Mouse (Mus musculus) lung, embryonic 15.5 days (tissue): ENCODE measurements at regions not wholly inside any gene's neighbourhood (a gene's known extent, or its start where the extent isn't known, plus 50 kb on each side); places are given as distances from the start of the nearest gene placed in this dataset.

ENCODE experiments used
- ATAC-seq: fragments of 200-750 bp; cut with Nextera tagmentation; 2 replicates; pipeline ENCODE4 v1.8.0; 2017; ENCODE audit warnings: moderate number of reproducible peaks, borderline replicate concordance; ENCODE audit not compliant: low FRiP score, low TSS enrichment; ENCODE audit errors: extremely low read depth
- H3K27ac ChIP-seq: fragments of 300-500 bp; sonication (generic); 2 replicates; pipeline ENCODE4 v1.5.1; 2015; ENCODE audit warnings: moderate library complexity, mild to moderate bottlenecking, inconsistent platforms
- H3K27me3 ChIP-seq: fragments of 300-500 bp; sonication (generic); 2 replicates; pipeline ENCODE4 v1.6.1; 2015; ENCODE audit warnings: inconsistent platforms
- H3K36me3 ChIP-seq: fragments of 300-500 bp; sonication (generic); 2 replicates; pipeline ENCODE4 v1.6.1; 2015; ENCODE audit warnings: inconsistent platforms
- H3K4me1 ChIP-seq: fragments of 300-500 bp; sonication (generic); 2 replicates; pipeline ENCODE4 v1.6.1; 2015; ENCODE audit warnings: inconsistent platforms
- H3K4me2 ChIP-seq: fragments of 300-500 bp; sonication (generic); 2 replicates; pipeline ENCODE4 v1.6.1; 2015; ENCODE audit warnings: inconsistent platforms, mild to moderate bottlenecking, moderate library complexity
- H3K4me3 ChIP-seq: fragments of 300-500 bp; sonication (generic); 2 replicates; pipeline ENCODE4 v1.5.1; 2015; ENCODE audit warnings: mild to moderate bottlenecking, inconsistent platforms
- H3K9ac ChIP-seq: fragments of 300-500 bp; sonication (generic); 2 replicates; pipeline ENCODE4 v1.6.1; 2015; ENCODE audit warnings: inconsistent platforms
- H3K9me3 ChIP-seq: fragments of 300-500 bp; sonication (generic); 2 replicates; pipeline ENCODE4 v1.6.1; 2016; ENCODE audit warnings: inconsistent platforms
- WGBS: fragments of 180-500 bp; shearing (Covaris S2); methylation state at CpG from one replicate; pipeline ENCODE4 v1.1.7; 2015; 5-methylcytosine and 5-hydroxymethylcytosine counted together

DNA sequence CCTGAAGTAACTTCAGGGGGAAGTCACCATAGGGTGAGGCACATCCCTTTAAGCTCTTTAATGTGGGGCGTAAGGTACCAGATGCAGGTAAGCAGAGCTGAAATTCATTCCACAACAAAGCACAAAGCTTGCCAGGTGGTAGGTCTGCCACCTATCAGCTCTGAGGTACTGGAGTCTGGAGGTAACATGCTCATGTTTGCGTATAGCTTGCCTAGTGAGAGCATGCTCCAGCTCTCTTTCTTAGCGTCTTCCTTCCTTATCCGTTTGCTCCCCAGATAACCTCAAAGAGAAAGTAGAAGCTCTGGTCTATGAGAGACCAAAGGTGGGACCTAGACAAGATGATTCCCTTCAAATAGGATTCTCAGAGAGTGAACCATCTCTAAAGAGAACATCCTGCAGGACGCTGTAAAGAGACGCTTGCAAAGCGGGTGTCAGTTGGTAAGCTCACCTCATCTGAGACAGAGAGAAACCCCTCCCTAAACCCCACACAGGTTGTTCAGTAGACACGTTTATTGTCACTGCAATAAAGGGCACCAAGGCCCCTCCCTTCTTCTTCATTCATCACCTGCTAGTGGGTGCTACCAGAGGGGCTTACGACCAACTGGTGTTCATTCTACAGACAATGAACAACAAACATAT is 347.4 kb upstream of the 3110018I06Rik start:
- WGBS = 83% methylated on average over 9 of the region's 9 CpGs
- Histone ChIP-seq H3K27me3 (no peaks in the 10 kb centered on the region), H3K4me2 (no peak overlapping the region), H3K4me3 (no peak overlapping the region), H3K4me1 (no peaks in the 10 kb centered on the region), H3K9ac (no peak overlapping the region), H3K27ac (no peak overlapping the region), H3K9me3 (no peaks in the 10 kb centered on the region), H3K36me3 (no peaks in the 10 kb centered on the region)
- ATAC-seq = no peak

DNA sequence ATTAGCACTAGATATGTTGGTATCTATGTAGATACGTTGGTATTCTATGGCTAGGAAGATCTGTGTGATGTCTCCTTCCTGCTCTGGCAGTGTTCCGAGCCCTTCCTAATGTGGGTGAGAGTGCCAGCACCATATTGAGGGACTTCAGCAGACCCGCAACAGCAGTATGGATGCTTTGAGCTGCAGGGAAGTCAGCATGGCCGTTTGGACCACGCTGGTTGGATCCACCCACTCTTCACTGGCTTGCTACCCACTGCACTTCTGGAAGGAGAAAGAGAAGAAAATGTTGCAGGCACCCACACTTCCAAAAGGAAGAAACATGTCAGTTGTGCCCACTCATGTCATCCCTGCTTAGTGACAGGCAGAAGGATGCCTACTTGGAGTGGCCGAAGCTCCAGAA is 346.2 kb upstream of the 3110018I06Rik start:
- no peak overlapping the region for H3K4me2 ChIP-seq
- H3K4me1 ChIP-seq = no peaks in the 10 kb centered on the region
- no peaks in the 10 kb centered on the region for H3K36me3 ChIP-seq
- no peak overlapping the region for H3K9ac ChIP-seq
- WGBS = 81% methylated on average over 6 of the region's 6 CpGs
- no peak for ATAC-seq
- H3K9me3 ChIP-seq = no peaks in the 10 kb centered on the region
- H3K27me3 ChIP-seq = no peaks in the 10 kb centered on the region
- H3K4me3 ChIP-seq = no peak overlapping the region
- H3K27ac ChIP-seq = no peak overlapping the region

DNA sequence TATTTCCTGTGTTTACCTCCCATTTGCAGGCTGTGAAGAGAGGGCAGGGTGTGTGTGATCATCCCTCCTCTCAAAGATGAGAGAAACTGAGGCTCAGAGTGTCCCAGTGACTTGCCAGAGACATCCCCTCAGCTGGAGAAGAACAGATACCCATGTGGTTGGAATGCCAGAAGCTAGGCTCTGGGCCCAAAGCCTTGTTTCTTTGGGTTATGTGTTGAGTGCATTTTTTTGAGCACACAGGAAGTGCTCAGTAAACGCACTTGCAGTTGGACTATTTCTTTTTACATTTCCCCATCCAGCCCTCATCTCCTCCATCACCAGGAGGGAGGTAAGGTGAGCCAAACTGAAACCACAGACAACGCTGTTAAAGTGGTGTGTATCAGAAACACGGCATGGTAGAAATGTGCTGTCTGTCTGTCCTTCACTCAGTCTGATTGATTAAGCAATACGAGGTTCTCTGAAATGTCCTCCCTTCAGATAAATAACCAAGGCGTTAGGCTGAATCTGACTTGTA is 341.8 kb upstream of the 3110018I06Rik start:
- Histone ChIP-seq H3K4me3 (no peak overlapping the region), H3K4me1 (no peaks in the 10 kb centered on the region), H3K9ac (no peak overlapping the region), H3K4me2 (no peak overlapping the region), H3K27ac (no peak overlapping the region), H3K9me3 (no peaks in the 10 kb centered on the region), H3K36me3 (no peaks in the 10 kb centered on the region), H3K27me3 (no peaks in the 10 kb centered on the region)
- WGBS = 37% methylated on average over 5 of the region's 5 CpGs
- ATAC-seq = no peak

DNA sequence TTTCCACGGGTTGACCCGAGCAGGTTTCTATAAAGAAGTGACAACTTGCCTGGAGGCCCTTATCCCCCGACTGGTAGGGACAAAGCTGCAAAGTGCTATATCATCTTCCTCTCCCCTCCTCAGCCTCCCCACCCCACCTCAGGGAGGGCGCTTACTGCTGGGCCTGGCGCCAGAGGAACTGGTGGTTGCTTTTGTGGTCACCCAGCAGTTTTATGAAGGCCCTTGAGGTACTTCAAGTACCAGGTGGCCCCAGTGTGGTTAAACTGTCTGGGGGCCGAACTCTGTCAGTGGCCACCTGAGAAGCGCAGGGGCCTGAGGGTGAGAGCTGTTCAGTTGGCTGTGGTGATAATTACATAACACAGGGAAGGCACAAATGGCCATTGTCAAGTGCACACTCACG is 340.0 kb upstream of the 3110018I06Rik start:
- no peak for ATAC-seq
- Histone ChIP-seq H3K9ac (no peak overlapping the region), H3K4me3 (no peak overlapping the region)

DNA sequence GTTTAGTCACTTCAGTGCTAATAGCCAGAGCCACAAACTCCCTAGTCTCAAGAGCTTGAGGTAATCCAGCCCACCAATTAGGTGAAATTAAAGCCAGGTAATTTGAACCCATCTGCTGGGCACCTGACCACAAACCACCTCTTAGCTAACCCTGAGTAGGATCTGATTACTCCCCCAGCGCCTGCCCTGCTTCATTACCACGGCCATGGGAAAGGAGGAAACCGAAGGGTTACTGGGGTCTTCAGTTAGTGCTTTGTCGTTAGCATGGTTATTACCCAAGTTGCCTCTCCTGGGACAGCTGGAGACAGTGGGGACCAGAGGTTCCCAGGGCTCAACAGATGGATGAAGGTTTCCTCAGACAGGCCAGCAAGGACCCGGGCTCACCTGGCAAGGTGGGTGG is 337.3 kb upstream of the 3110018I06Rik start:
- 64% methylated on average over 5 of the region's 5 CpGs for WGBS
- H3K4me2 ChIP-seq = no peak overlapping the region
- no peaks in the 10 kb centered on the region for H3K27me3 ChIP-seq

More for the DNA sequence above, 340.0 kb upstream of the 3110018I06Rik start:
- WGBS = 58% methylated on average over 8 of the region's 8 CpGs
- Histone ChIP-seq H3K4me2 (no peak overlapping the region), H3K27me3 (no peaks in the 10 kb centered on the region), H3K27ac (no peak overlapping the region), H3K36me3 (no peaks in the 10 kb centered on the region), H3K9me3 (no peaks in the 10 kb centered on the region), H3K4me1 (no peaks in the 10 kb centered on the region)

DNA sequence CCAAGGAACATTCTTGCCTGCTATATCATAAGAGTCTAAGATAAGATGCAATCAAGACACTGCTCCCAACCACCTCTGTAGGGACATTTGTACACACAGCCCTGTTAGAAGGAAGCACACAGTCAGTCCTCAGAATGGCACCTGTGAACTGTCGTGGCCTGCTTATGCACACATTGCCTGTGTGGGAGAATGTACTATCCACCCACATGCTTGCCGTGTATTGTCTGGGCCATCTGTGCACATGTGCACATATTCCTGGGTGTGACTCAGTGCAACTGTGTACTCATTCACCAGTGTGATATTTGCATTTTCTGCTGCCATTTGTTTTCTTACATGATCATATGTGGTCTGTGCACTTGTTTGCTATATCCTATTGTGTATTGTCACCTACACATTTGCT is 333.8 kb upstream of the 3110018I06Rik start:
- Histone ChIP-seq H3K4me2 (no peak overlapping the region), H3K27me3 (0 out of 2 replicates have a peak, but pooled peaks cover 3% of the 10 kb centered on the region), H3K4me1 (no peaks in the 10 kb centered on the region), H3K4me3 (no peak overlapping the region), H3K36me3 (no peaks in the 10 kb centered on the region), H3K27ac (no peak overlapping the region), H3K9me3 (no peaks in the 10 kb centered on the region), H3K9ac (no peak overlapping the region)
- 76% methylated on average over 2 of the region's 2 CpGs for WGBS
- no peak for ATAC-seq

More for the DNA sequence above, 337.3 kb upstream of the 3110018I06Rik start:
- no peak for ATAC-seq
- H3K4me1 ChIP-seq = no peaks in the 10 kb centered on the region
- H3K27ac ChIP-seq = no peak overlapping the region
- no peaks in the 10 kb centered on the region for H3K36me3 ChIP-seq
- no peak overlapping the region for H3K9ac ChIP-seq
- H3K4me3 ChIP-seq = no peak overlapping the region
- H3K9me3 ChIP-seq = no peaks in the 10 kb centered on the region

DNA sequence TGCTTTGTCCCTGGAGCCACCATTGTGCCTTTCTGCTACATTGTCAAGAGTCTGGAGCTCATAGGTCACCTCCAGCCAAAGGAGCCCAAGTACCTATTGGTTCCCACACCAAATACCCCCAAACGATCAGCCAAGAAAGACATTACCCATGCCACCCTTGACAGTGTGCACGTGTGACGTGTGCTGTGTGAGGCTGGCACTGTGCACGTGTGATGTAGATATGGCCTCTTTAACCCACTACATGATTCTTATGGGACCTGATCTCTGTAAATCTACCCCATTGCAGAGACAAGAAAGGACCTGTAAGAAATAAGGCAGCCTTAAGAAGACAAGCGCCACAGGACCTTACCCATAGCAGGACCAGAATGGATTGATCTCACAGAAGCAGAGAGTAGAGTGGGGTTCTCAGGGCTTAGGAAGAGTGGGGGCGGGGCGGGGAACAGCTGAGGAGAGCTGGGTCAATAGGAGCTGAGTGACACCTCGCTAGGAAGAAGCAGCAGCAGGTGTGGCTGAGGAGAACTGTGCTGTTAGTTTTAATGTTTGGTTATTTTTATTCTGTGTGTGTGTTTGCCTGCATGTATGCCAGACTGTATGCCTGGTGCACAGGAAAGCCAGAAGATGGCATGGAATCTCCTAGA is 331.5 kb upstream of the 3110018I06Rik start:
- WGBS = 61% methylated on average over 8 of the region's 8 CpGs
- Histone ChIP-seq H3K27ac (no peak overlapping the region), H3K27me3 (0 out of 2 replicates have a peak, but pooled peaks cover 3% of the 10 kb centered on the region), H3K4me1 (no peaks in the 10 kb centered on the region), H3K9ac (no peak overlapping the region), H3K4me2 (no peak overlapping the region), H3K36me3 (no peaks in the 10 kb centered on the region), H3K4me3 (no peak overlapping the region), H3K9me3 (no peaks in the 10 kb centered on the region)
- ATAC-seq = no peak

DNA sequence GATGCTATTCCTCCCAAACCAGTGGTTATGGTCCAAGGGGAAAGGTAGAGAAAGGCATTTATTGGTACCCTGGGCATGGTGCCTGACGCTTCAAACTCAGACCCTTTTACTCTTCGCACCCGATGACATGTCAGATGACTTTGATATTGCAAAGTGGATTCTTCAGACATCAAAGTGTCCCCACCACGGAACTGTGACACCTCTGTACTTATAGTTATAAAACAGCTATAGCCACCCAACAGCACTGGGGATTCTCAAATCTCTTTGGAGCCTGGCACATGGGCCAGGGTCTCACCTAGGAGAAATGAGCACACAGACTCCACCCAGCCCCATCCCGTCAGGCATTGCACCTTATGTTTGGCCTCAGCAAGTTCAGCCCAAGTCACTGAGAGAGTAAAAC is 329.3 kb upstream of the 3110018I06Rik start:
- no peak overlapping the region for H3K4me3 ChIP-seq
- ATAC-seq = no peak
- no peak overlapping the region for H3K9ac ChIP-seq
- 0 out of 2 replicates have a peak, but pooled peaks cover 3% of the 10 kb centered on the region for H3K27me3 ChIP-seq
- H3K4me1 ChIP-seq = no peaks in the 10 kb centered on the region
- 56% methylated on average over 5 of the region's 5 CpGs for WGBS
- H3K36me3 ChIP-seq = no peaks in the 10 kb centered on the region
- H3K9me3 ChIP-seq = no peaks in the 10 kb centered on the region
- H3K27ac ChIP-seq = no peak overlapping the region
- no peak overlapping the region for H3K4me2 ChIP-seq

DNA sequence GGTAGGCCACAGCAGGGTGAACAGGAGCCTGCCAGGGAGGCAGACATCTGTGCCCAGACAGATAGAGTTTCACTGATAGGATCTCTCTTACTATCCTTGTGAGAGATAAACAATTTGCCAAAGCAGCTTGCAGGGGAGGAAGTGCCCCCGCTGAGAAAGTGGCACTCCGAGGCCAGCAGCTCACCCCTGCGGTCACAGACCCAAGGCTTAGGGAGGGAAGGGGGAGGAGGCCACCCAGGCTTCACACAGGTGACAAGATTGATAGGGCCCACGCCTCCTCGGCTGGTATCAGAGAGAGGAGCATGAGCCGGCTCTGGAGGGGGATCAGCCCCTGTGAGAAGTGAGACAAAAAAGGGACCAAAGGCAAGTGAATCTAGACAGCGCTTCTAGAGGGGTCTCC is 328.3 kb upstream of the 3110018I06Rik start:
- 0 out of 2 replicates have a peak, but pooled peaks cover 3% of the 10 kb centered on the region for H3K27me3 ChIP-seq
- 7% methylated on average over 7 of the region's 7 CpGs for WGBS
- no peaks in the 10 kb centered on the region for H3K9me3 ChIP-seq
- H3K27ac ChIP-seq = no peak overlapping the region
- no peak overlapping the region for H3K4me3 ChIP-seq
- ATAC-seq = no peak
- no peak overlapping the region for H3K4me2 ChIP-seq
- H3K9ac ChIP-seq = no peak overlapping the region
- no peaks in the 10 kb centered on the region for H3K4me1 ChIP-seq
- H3K36me3 ChIP-seq = no peaks in the 10 kb centered on the region

DNA sequence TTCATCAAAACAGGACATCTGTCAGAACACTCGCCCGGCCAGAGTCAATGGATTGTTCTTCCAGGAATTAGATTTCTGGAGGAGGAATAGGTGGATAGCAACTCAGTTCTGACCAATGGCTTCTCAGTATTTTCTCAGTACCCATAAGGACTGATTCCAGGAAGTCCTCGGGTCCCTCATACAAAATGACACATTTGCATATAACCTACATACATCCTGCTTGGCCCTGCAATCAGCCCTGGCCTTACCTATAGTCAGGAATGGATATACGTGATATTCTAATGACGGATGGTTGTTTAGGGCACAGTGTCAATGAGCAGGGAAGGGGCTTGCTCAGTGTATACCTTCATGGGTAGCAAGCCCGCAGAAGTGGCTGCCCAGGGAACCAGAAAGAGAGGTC is 327.8 kb upstream of the 3110018I06Rik start:
- H3K4me2 ChIP-seq = no peak overlapping the region
- WGBS = 24% methylated on average over 6 of the region's 6 CpGs
- H3K4me3 ChIP-seq = no peak overlapping the region
- no peak overlapping the region for H3K27ac ChIP-seq
- no peak overlapping the region for H3K9ac ChIP-seq
- no peaks in the 10 kb centered on the region for H3K36me3 ChIP-seq
- H3K9me3 ChIP-seq = no peaks in the 10 kb centered on the region
- no peaks in the 10 kb centered on the region for H3K4me1 ChIP-seq
- H3K27me3 ChIP-seq = 0 out of 2 replicates have a peak, but pooled peaks cover 3% of the 10 kb centered on the region
- ATAC-seq = no peak

DNA sequence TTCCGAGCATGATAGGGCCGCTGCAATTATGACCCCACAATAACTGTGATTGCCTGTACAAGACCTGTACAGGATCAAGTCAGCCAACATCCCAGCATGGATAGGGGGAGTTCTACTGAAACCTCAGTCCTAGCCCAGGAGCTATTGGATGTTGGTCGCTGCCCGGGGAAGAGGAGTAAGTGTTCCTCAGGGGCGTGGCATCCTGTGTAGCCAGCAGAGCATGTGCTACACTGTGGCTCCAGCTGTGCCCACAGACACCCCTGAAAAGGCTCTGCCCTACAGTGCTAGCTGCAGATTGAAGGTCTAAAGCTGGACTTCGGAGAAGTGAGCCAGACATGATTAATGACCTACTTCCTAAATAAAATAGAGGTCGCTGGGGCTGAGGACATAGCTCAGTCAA is 317.5 kb upstream of the 3110018I06Rik start:
- no peak for ATAC-seq
- Histone ChIP-seq H3K9ac (no peak overlapping the region), H3K27ac (no peak overlapping the region), H3K4me2 (no peak overlapping the region), H3K36me3 (no peaks in the 10 kb centered on the region), H3K9me3 (no peaks in the 10 kb centered on the region), H3K27me3 (no peaks in the 10 kb centered on the region), H3K4me3 (no peak overlapping the region), H3K4me1 (no peaks in the 10 kb centered on the region)
- 62% methylated on average over 7 of the region's 7 CpGs for WGBS

DNA sequence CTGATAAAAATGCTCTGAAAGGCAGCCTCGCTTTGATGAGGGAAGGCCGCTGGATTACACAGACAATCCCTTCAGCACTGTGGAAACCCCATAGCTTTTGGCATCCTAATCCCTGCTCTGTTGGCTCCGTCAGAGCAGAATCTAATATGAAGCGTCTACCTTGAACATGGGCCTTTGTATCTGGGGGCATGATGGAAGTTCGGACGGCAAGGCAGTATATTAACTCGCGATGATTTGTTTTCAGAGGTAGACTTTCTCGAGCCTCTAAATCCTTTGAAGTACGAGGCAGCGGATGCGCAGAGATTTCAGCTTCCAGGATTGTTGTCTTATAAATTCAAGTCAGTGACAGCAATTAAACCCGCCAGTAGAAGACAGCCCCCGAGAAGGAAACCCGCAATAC is 316.8 kb upstream of the 3110018I06Rik start:
- Histone ChIP-seq H3K9ac (no peak overlapping the region), H3K9me3 (no peaks in the 10 kb centered on the region), H3K4me3 (no peak overlapping the region), H3K4me1 (no peaks in the 10 kb centered on the region), H3K36me3 (no peaks in the 10 kb centered on the region), H3K4me2 (no peak overlapping the region), H3K27me3 (no peaks in the 10 kb centered on the region), H3K27ac (no peak overlapping the region)
- 81% methylated on average over 15 of the region's 15 CpGs for WGBS
- no peak for ATAC-seq
